Mouse (Mus musculus) C2C12 (cell line): Measurements from ENCODE around the gene Nle1.

Source experiments
- CTCF ChIP-seq: IDR thresholded peaks from one replicate; pipeline ENCODE4 v1.5.1; 2011; ENCODE audit not compliant: control insufficient read depth, insufficient read depth, insufficient read length
- MAX ChIP-seq: IDR thresholded peaks from one replicate; pipeline ENCODE4 v1.6.1; 2011; ENCODE audit warnings: mild to moderate bottlenecking, control low read depth
- USF1 ChIP-seq: IDR thresholded peaks from one replicate; pipeline ENCODE4 v1.6.1; 2011; ENCODE audit warnings: low read depth, mild to moderate bottlenecking, control low read depth, moderate library complexity

- TF ChIP-seq CTCF (no peak), MAX (no peak), USF1 (no peak)
Measured at GRCm38 (mm10) chr11:82943336-82943735, 35.1 kb upstream of the Nle1 start.
